Mouse (Mus musculus) v-Abl transformed pro-B cells (cell line): ENCODE results near the gene Pard3.

Experiments used
- in situ Hi-C, 2 experiments: fragments of 400-800 bp; cut with MboI; formaldehyde crosslinking; loops; one replicate each; pipeline ENCODE4 v1.15.1; 2025; ENCODE audit not compliant: unreplicated experiment in 2 of 2

Pard3 gene

GRCm38 (mm10) chr8:127263457-127263856, 199.8 kb downstream of the Pard3 start:
- in situ Hi-C loops = no loop called here

DNA sequence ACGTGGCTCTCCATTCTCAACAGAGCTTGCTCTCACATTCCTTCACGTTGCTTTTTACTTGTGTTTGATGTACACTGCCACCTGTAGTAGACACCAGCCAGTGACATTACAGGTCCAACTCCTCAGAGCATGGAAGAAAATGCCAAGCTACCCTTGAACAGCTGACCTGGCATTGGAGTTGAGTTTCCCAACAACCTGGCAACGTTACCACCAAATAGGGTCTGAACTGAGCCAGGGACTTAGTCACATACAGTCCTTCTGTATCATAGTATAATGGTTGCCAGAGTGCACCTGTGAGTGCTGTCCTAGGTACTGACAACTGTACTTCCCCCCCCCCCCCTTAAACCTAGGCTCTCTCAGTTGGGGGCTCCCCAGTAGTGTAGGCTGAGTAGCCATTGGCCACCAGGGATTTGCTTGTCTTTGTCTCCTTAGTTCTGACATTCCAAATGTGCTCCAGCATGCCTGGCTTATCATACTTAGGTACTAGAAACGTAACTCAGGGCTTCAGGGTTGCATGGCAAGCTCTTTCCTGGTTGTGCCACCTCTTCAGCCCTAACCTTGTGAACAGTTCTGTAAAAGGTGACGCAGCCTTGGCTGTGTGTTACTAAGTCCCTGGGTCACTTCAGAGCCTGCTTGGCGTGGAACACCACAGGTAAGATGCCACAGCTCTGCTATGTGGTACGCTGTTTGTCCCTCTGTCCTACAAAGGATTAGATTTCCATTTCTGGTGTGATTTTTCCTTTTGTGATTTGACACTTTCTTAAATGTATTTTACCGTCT, 201.2 kb downstream of the Pard3 start:
- in situ Hi-C loops = no loop called here

GRCm38 (mm10) chr8:127266777-127267176, 203.1 kb downstream of the Pard3 start:
- in situ Hi-C loops = no loop called here

DNA sequence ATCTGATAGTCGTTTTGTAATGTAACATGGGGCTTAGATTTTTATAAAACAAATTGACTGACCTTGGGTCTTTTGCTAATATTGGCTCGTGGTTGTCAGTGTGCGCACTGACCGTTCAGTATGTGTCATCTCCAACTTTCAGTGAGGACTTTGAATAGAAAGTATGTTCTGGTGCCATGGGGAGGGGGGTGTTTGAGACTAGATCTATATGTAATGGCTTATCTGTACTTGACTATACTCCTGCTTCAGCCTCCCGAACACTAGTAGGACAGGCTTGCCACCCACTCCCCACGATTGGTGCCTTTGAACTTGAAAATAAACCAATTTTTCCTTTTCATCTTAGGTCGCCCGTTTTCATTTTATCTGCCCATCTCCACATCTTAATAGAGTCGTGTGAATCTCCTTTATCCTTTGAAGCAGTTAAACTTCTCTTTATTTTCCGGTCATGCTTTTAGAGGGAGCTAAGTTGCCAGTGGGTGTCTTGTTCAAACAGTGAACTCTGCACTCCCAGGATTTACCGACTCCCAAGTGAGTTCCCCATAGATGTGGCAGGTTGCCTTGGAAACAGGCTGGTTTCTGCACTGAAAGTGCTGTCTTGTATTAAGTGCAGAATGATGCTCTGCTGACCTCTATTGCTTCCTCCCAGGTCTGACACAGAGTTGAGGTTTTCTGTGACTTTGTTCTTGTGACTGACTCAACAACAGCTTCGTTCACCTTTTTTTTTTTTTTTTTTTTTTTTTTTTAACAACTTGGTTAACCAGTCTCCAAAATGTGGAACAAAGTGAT, 204.7 kb downstream of the Pard3 start:
- in situ Hi-C loops = no loop called here

- in situ Hi-C loops = no loop called here
Observed at GRCm38 (mm10) chr8:127269082-127269747, 205.5 kb downstream of the Pard3 start.

- in situ Hi-C loops = no loop called here
Observed at GRCm38 (mm10) chr8:127271186-127271585, 207.5 kb downstream of the Pard3 start.

GRCm38 (mm10) chr8:127280299-127280974, 216.7 kb downstream of the Pard3 start:
- in situ Hi-C loops = no loop called here

DNA sequence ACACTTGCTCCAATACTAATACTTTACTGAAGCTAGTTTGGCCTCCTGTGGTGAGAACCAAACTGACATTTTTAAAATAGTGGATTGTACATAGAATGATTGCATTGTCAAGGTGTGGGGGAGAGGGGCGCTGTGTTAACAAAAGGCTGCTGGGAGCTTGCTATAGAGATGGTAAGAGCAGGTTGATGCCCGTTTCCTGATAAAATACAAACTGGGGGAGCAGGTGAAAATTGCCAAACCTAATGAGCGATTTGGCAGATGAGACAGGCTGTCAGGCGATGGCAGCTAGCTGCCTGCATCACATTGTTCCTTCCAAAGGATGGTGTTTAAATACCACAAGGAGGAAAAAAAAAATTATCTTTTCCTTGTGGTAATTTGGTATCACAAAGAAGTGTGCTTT, 217.3 kb downstream of the Pard3 start:
- in situ Hi-C loops = no loop called here

GRCm38 (mm10) chr8:127284462-127285216, 220.9 kb downstream of the Pard3 start:
- in situ Hi-C loops = no loop called here

GRCm38 (mm10) chr8:127287816-127288215, 224.1 kb downstream of the Pard3 start:
- in situ Hi-C loops = no loop called here

GRCm38 (mm10) chr8:127292307-127292706, 228.6 kb downstream of the Pard3 start:
- in situ Hi-C loops = no loop called here

- in situ Hi-C loops = no loop called here
Observed at GRCm38 (mm10) chr8:127293025-127293729, 229.5 kb downstream of the Pard3 start.

GRCm38 (mm10) chr8:127294061-127294460, 230.4 kb downstream of the Pard3 start:
- in situ Hi-C loops = no loop called here

- in situ Hi-C loops = no loop called here
Observed at GRCm38 (mm10) chr8:127295848-127296247, 232.2 kb downstream of the Pard3 start.

GRCm38 (mm10) chr8:127300493-127300892, 236.8 kb downstream of the Pard3 start:
- in situ Hi-C loops = no loop called here

DNA sequence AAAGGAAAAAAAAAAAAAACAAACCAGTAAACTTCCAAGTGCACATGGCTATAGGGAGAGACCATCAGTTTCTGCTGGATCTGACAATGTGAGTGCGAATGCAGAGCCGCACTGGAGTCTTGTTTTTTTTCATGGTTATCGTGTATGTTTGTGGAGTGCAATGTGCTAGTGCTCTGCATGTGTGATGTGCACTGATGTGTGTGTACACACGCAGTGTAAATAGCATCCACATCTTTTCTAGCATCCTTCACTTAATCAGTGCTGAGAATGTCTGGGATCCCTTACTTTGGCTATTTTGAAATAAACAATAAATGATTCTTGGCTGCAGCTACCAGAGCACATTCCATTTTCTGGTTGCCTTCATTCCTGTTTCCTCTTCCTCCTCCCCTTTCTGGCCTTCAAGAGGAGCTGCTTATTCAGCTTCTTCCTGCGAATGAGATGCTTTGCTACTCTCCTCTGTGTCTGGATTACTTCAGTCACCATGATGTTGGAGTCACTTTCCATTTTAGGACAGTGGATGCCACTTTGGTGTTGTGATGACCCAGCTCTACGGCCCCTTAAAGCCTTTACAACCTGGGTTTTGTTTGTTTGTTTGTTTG, 239.3 kb downstream of the Pard3 start:
- in situ Hi-C loops = no loop called here

GRCm38 (mm10) chr8:127307026-127307425, 243.3 kb downstream of the Pard3 start:
- in situ Hi-C loops = no loop called here

DNA sequence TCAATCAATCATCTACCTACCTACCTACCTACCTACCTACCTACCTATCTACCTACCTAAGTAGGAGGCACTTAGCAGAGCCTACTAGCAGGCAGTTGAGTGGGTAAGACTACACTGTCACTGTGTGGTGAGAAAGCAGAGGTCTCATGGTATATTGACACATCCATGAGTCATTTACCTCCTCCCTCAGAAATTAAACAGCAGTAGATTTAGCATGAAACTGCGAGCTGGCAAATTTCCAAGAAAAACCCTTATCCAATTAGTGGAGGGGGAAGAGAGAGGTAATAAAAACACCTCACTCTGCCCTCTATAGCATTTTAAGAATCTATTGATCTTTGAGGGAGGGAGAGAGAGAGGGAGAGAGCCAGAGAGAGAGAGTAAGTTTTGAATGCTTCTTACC, 245.7 kb downstream of the Pard3 start:
- in situ Hi-C loops = no loop called here

GRCm38 (mm10) chr8:127315811-127316210, 252.1 kb downstream of the Pard3 start:
- in situ Hi-C loops = no loop called here
